Comparison of ENCODE assay signal across 8 mouse cellular contexts in genomic region chr6:51168048-51168447, GRCm38 (mm10).
DNase-seq lines count a peak whose midpoint lies in the region; ATAC-seq and TF ChIP-seq lines count a peak whose summit lies in the region.

No protein-coding gene starts in this region.

- H3K36me3 ChIP-seq in embryonic facial prominence, embryonic 12.5 days, result no peaks in the 10 kb centered on the region
- no peaks in the 10 kb centered on the region for H3K36me3 ChIP-seq in liver, embryonic 14.5 days (replicated peaks; ENCODE audit: control insufficient read depth, insufficient read depth, low read depth)
- H3K36me3 ChIP-seq in neural tube, embryonic 12.5 days, result no peaks in the 10 kb centered on the region

- TF ChIP-seq EP300 in liver, embryonic 14.5 days (IDR thresholded peaks at IDR 0.05; ENCODE audit: low read depth), result no peak

- no peaks in the 10 kb centered on the region for H3K9me3 ChIP-seq in embryonic facial prominence, embryonic 12.5 days
- H3K9me3 ChIP-seq in liver, embryonic 14.5 days (ENCODE audit: control insufficient read depth, low read length), result no peaks in the 10 kb centered on the region
- H3K9me3 ChIP-seq in neural tube, embryonic 12.5 days, result no peaks in the 10 kb centered on the region

- peaks cover 36% of the 10 kb centered on the region for H3K4me1 ChIP-seq in embryonic facial prominence, embryonic 12.5 days
- peaks cover 7 to 15% of the 10 kb centered on the region in 2 experiments for H3K4me1 ChIP-seq in liver, embryonic 14.5 days (replicated peaks; ENCODE audit: control insufficient read depth in 2 of 2, insufficient read depth in 2 of 2, low read length in 1 of 2)
- H3K4me1 ChIP-seq in neural tube, embryonic 12.5 days, result peaks cover 18% of the 10 kb centered on the region

- WGBS in embryonic facial prominence, embryonic 12.5 days, result 4% methylated on average over 11 of the region's 11 CpGs
- WGBS in liver, embryonic 14.5 days (ENCODE audit: insufficient replicate concordance), result 2% methylated on average over 11 of the region's 11 CpGs
- 2% methylated on average over 11 of the region's 11 CpGs for WGBS in neural tube, embryonic 12.5 days

- no peak overlapping the region; the same call in 1 of the 2 replicates for H3K4me2 ChIP-seq in embryonic facial prominence, embryonic 12.5 days (replicated peaks)
- peak overlapping the region; percentile 79 for H3K4me2 ChIP-seq in liver, embryonic 14.5 days (ENCODE audit: low read depth)
- H3K4me2 ChIP-seq in neural tube, embryonic 12.5 days (replicated peaks), result peak overlapping the region; percentile 63

- peak; percentile 26 for DNase-seq in ovary, adult 18-20 months (ENCODE audit: low spot score)
- DNase-seq in ovary, postnatal 10 days (ENCODE audit: low spot score), result no peak
- peak; percentile 69 to 85 for DNase-seq in heart, adult 9 months (ENCODE audit: low spot score in 2 of 2)
- peak; percentile 73 for DNase-seq in kidney, adult 9 months
- DNase-seq in liver, embryonic 14.5 days (ENCODE audit: low read depth in 3 of 3, low spot score in 3 of 3), result peak in 2 of 3 experiments; percentile 36 to 49
- DNase-seq in testis, postnatal 10 days (ENCODE audit: low spot score), result peak; percentile 92

- no peak for ATAC-seq in embryonic facial prominence, embryonic 12.5 days (ENCODE audit: insufficient number of reproducible peaks, insufficient read depth, low FRiP score, low TSS enrichment)
- ATAC-seq in liver, embryonic 14.5 days (ENCODE audit: insufficient read depth), result no peak
- peak; percentile 38; the same call in 1 of the 2 replicates for ATAC-seq in neural tube, embryonic 12.5 days (ENCODE audit: low FRiP score, low read depth)

- peak overlapping the region; percentile 98 for H3K27ac ChIP-seq in embryonic facial prominence, embryonic 12.5 days
- no peak overlapping the region for H3K27ac ChIP-seq in liver, embryonic 14.5 days
- no peak overlapping the region for H3K27ac ChIP-seq in neural tube, embryonic 12.5 days

- H3K4me3 ChIP-seq in embryonic facial prominence, embryonic 12.5 days, result no peak overlapping the region
- no peak overlapping the region; a peak in 1 of 4 replicates for H3K4me3 ChIP-seq in liver, embryonic 14.5 days (ENCODE audit: insufficient read depth in 1 of 2, low read depth in 2 of 2, low read length in 2 of 2)
- H3K4me3 ChIP-seq in neural tube, embryonic 12.5 days, result no peak overlapping the region

- no peak overlapping the region for H3K9ac ChIP-seq in embryonic facial prominence, embryonic 12.5 days
- no peak overlapping the region for H3K9ac ChIP-seq in liver, embryonic 14.5 days (replicated peaks)
- 0 out of 2 replicates have a peak overlapping the region, but pooled peaks have one; percentile 51 for H3K9ac ChIP-seq in neural tube, embryonic 12.5 days

- H3K27me3 ChIP-seq in embryonic facial prominence, embryonic 12.5 days, result no peaks in the 10 kb centered on the region
- peaks cover 16% of the 10 kb centered on the region for H3K27me3 ChIP-seq in liver, embryonic 14.5 days (ENCODE audit: control insufficient read depth, insufficient read depth, low read length)
- H3K27me3 ChIP-seq in neural tube, embryonic 12.5 days (replicated peaks), result no peaks in the 10 kb centered on the region

- peak; percentile 91 for TF ChIP-seq CTCF in liver, embryonic 14.5 days (IDR thresholded peaks at IDR 0.05; ENCODE audit: low read depth)
